Mouse (Mus musculus): ENCODE results near the gene G6pc3.

G6pc3 gene

DNA sequence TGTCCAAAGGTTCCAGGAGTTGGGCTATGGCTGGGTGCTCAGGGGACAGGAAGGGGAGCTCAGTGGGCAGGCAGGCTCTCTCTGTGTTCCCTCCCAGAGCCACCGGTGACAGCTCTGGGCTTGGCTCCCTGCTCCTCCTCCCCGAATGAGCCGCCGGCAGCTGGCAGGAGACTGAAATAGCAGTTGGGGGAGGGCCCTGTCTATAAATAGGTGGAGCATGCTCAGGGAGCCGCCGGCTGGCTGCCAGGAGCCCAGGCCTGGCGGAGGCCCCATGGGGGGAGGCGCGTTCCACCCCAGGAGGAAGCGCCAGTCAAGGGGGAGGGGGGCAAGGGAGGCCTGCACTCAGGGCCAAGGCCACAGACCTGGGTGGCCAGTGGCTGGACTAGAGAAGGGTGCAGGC lies 29.4 kb downstream of the G6pc3 start:
- DNase-seq (ENCODE audit: low spot score in 2 of 2), result peak; percentile 92 to 94

GRCm38 (mm10) chr11:102219247-102219993 lies 30.0 kb downstream of the G6pc3 start:
- no peak for DNase-seq (ENCODE audit: low spot score in 2 of 2)

GRCm38 (mm10) chr11:102219994-102220346 lies 30.6 kb downstream of the G6pc3 start:
- DNase-seq (ENCODE audit: low spot score in 2 of 2), result peak in 1 of 2 experiments; percentile 48

DNA sequence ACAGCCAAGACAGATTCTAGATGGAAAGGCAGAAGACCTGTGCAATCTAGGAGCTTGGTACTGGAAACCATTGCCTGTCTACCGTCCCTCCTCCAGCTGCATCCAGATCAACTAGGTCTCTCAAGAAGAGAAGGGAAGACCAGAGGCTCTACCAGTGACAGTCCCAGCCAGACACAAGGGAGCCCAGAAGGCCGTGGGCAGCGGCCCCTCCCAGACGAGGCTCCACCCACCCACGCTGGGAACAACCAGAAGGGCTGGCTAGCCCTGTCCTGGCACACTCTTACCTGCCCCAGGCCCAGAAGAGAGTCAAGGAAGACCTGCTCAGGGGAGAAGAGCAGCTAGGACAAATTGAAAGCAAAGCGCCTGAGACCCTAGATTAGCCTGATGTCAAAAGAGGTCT lies 31.0 kb downstream of the G6pc3 start:
- peak in 1 of 2 experiments; percentile 11 for DNase-seq (ENCODE audit: low spot score in 2 of 2)

GRCm38 (mm10) chr11:102221243-102221953 lies 32.0 kb downstream of the G6pc3 start:
- peak; percentile 5 to 8 for DNase-seq (ENCODE audit: low spot score in 2 of 2)

DNA sequence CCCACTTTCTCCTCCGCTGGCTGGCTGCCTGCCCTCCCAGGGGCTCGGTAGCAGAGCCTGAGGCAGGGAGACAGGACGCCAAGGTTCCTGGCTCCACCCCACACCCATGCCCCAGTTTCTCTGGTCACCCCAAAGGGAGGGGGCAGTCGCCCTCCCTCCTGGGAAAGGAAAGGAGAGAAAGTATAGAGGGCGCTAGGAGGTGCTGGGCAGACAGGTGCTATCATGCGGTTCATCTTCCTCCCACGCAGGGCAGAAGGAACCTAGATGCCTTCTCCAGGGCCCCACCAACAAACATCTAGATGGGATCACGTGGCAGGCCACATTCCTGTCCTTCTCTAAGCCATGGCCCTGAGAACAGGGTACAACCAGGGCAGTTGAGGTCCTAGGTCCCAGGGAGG lies 32.5 kb downstream of the G6pc3 start:
- peak; percentile 17 to 27 for DNase-seq (ENCODE audit: low spot score in 2 of 2)

DNA sequence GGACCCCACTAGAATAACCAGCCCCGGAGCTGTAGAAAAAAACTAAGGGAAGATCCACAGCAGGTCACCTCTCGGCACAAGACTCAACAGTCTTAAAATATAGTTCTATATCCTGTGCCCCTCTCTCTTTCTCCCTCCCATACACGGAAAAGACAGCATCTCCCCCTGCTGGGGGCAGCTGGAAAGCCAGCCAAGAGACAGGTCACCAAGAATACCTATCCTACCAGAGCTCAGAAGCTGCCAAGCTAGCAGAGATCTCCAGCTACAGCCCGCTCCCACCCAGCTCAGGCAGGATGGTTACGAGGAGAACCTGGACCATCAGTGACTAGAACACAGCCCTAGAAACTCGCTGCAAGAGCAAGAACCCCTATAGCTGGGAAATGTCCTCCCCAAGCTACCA lies 33.7 kb downstream of the G6pc3 start:
- peak in 1 of 2 experiments; percentile 32 for DNase-seq (ENCODE audit: low spot score in 2 of 2)

GRCm38 (mm10) chr11:102224686-102225085 lies 35.3 kb downstream of the G6pc3 start:
- DNase-seq (ENCODE audit: low spot score in 2 of 2), result peak; percentile 9 to 20

DNA sequence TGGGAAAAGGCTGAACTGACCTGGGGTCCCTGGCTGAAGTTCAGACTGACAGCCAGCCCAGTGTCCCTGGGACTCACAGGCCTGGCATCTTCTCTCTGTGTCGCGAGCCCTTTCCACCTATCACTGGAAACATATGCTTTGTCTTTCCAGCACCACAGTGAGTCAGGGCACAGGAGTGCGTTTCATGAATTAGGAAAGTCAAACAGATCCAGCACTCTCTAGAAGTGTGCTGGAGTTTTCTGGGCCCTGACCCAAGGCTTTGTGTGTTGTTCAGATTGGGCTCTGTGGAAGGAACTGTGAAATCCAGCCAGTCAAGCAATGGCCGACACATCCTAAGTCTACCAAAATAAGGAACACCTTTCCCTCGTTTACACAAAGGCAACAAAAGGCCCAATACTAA lies 35.8 kb downstream of the G6pc3 start:
- no peak for DNase-seq (ENCODE audit: low spot score in 2 of 2)

DNA sequence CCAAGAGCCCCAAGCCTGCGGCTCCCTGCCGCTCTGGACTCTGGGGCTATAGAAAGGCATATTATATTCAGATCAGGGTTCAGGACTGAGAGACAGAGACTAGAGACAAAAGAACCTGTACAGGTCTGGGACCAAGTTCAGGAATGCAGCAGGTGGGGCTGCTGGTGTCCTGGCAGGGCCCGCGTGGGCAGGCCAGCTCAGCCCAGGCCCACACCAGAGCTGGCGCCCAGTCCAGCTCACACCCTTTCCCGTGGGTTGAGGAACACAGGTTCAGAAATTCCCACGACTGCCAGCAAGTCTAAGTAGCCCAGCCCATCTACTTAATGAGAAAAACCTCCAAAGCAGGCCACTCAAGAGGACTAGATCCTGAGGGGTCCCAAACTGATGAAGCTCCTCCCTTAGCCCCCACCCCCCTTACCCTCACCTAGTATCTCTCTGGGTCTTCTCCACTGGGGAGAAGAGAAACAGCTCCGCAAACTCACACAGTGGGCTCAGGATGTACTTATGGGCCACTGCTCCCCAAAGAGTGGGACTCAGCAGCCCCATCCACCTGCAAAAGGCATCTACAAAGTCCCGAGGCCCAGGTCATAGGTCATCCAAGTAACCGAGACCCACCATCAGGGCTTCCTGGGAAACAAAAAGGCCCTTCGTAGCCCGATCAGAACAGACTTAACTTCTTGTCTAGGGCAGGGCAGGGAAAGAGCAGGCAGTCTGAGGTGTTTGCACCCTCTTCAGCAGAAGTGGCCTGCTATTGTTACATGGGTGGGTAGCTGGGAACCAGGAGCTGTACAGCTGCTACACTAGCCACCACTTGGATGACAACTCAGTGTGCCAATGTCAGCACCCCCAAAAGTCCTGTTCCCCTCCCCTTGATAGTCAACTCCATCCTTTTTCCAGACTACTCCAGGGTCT lies 36.9 kb downstream of the G6pc3 start:
- peak in 1 of 2 experiments; percentile 5 for DNase-seq (ENCODE audit: low spot score in 2 of 2)

GRCm38 (mm10) chr11:102227270-102228190 lies 38.1 kb downstream of the G6pc3 start:
- peak in 1 of 2 experiments; percentile 10 for DNase-seq (ENCODE audit: low spot score in 2 of 2)

GRCm38 (mm10) chr11:102228191-102228545 lies 38.7 kb downstream of the G6pc3 start:
- peak in 1 of 2 experiments; percentile 7 for DNase-seq (ENCODE audit: low spot score in 2 of 2)

- no peak for DNase-seq (ENCODE audit: low spot score in 2 of 2)
These were observed 39.3 kb downstream of the G6pc3 start for GRCm38 (mm10) chr11:102228646-102229268.

DNA sequence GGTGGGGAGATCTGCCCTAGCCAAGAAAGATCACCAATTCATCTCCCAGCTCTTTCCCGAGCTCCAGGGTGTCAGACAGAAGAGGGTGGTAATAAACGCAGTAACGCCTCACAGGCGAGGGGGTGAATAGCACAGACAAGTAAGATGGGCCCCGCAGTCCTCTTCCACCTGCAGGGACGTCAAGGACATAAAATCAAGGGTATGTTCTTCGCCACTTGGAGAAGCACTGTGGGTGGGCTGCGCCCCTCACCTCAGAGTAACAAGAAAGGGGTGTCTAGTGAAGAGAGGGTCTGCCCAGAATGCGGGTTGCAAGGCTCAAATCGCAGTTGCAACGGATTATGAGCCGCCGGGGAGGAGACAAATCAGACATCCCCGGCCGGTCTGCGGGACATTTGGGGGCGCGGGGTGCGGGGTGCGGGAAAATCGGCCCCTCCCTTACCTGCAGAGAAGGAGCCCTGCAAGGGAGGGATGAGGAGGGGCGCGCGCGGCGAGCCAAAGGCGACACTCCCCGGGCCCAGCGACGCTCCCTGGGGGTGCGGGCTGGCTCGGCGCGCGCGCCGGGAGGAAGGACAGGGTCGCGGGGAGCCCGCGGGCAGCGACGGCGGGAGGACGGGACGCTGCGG lies 40.0 kb downstream of the G6pc3 start:
- peak in 1 of 2 experiments; percentile 33 for DNase-seq (ENCODE audit: low spot score in 2 of 2)

DNA sequence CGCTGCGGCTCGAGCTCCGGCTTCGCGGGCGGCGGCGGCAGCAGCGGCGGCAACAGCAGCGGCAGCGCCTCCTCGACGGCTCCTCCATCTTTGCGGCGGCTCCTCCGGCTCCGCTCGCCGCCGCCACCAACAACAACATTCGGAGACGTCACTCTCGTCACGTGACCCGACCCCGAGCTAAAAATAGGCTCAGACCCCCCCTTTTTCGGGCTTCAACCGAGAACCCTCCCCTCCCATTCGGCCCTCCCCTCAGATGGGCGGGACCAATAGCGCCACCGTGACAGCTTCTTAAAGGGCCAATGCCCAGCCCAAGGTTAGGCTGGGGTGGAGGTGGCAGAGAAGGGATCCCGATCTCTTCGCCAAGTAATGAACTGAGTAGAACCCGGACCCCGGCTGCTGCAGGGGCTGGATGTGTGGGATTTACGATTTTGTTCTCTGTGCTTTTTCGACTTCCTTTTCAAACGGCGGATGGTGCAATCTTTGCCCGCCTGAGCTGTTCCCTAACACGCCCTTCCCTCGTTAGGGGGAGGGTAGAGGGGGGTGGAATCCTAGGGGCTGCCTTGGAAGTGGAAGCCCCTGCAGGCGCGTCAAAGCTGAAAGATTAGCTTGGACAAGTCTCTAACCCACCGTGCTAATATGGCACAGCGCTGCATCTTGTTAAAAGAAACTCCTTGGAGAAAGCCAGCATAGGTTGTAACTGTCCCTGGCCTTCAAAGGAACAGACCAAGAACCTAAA lies 40.8 kb downstream of the G6pc3 start, which contains the start of gene Hdac5:
Gene Hdac5 (minus strand): TSS at position 161 of the 736 bp plus-strand sequence.
- DNase-seq (ENCODE audit: low spot score in 2 of 2), result peak; percentile 96

DNA sequence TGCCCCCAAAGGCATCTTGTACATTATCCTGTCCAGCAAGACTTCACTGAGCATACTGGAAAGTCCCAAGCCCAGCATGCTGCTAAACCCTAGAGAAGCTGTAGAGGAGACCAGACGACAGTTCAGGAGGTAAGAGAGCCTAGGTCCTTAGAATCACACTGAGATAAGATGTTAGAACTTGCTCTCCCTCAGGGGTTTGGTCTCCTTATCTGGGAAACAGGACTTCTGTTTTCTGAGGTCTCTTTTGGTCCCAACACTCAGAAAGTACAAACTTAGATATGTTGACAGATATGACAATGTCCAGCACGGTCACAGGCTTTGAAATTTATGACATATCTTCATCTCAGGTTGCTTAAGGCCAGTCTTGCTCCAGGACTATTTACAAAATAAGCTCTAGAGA lies 46.6 kb downstream of the G6pc3 start:
- DNase-seq (ENCODE audit: low spot score in 2 of 2), result no peak

DNA sequence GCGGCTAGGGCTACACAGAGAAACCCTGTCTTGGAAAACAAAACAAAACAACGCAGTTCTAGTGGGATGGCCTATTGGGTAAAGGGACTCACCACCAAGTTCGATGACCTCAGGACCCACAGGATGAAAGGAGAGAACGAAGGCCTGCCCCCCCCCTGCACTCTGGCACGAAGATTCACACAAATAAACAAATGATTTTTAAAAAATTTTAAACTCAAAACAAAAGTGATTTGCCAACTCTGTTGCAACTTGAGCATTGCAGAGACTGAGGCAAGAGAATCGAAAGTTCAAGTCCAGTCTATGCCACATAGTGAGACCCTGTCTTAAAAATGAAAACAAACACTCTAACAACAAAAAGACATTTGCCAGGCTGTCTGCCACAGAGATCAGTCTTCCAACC lies 51.2 kb downstream of the G6pc3 start:
- no peak for DNase-seq (ENCODE audit: low spot score in 2 of 2)

DNA sequence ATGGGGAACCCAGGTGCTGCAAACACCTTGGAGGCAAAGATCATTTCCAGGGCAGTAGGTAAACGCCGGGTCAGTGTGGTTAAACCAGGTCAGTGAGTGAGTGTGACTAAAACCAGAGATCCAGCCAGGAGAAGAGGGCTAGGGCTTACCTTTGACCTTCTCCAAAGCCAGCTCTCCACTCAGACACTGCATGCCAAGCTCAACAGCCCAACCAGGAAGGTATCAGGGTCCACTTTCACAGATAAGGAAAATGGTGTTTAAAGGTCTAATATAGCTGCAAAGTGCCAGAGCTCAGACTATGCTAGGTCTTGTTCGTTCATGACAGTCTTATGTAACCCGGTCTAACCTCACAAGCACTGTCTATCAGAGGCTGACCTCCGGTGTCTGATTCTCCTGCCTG lies 51.8 kb downstream of the G6pc3 start:
- no peak for DNase-seq (ENCODE audit: low spot score in 2 of 2)

GRCm38 (mm10) chr11:102241874-102242273 lies 52.5 kb downstream of the G6pc3 start:
- no peak for DNase-seq (ENCODE audit: low spot score in 2 of 2)
